Mouse (Mus musculus) ES-Bruce4 (cell line): ENCODE measurements at regions not wholly inside any gene's neighbourhood (a gene's known extent, or its start where the extent isn't known, plus 50 kb on each side); places are given as distances from the start of the nearest gene placed in this dataset.
A peak's percentile ranks its signal among the peaks of the same experiment; 100 is the strongest.

Source experiments
- H3K27ac ChIP-seq: 2 replicates; pipeline ENCODE4 v1.5.1; 2012; ENCODE audit warnings: low read length, inconsistent platforms; ENCODE audit not compliant: insufficient read depth
- H3K27me3 ChIP-seq: 2 replicates; pipeline ENCODE4 v1.6.1; 2012; ENCODE audit warnings: mild to moderate bottlenecking, low read length, inconsistent platforms; ENCODE audit not compliant: control insufficient read depth, poor library complexity, insufficient read depth, severe bottlenecking
- H3K36me3 ChIP-seq: 2 replicates; pipeline ENCODE4 v1.6.1; 2012; ENCODE audit warnings: inconsistent platforms, mild to moderate bottlenecking, low read length, moderate library complexity; ENCODE audit not compliant: control insufficient read depth, poor library complexity, insufficient read depth, severe bottlenecking
- H3K4me1 ChIP-seq: one replicate; pipeline ENCODE4 v1.8.1; 2011; ENCODE audit warnings: low read length; ENCODE audit not compliant: control insufficient read depth, insufficient read depth
- H3K4me3 ChIP-seq: 2 replicates; pipeline ENCODE4 v1.5.1; 2011; ENCODE audit warnings: low read depth, mild to moderate bottlenecking, low read length
- H3K9ac ChIP-seq: 2 replicates; pipeline ENCODE4 v1.6.1; 2012; ENCODE audit warnings: low read depth, mild to moderate bottlenecking, inconsistent platforms; ENCODE audit not compliant: poor library complexity, severe bottlenecking
- H3K9me3 ChIP-seq: replicated peaks from 2 replicates; pipeline ENCODE4 v1.6.1; 2012; ENCODE audit warnings: mild to moderate bottlenecking, low read length, inconsistent platforms; ENCODE audit not compliant: control insufficient read depth, poor library complexity, insufficient read depth, severe bottlenecking
- CTCF ChIP-seq: IDR thresholded peaks from one replicate; pipeline ENCODE4 v1.8.1; 2011; ENCODE audit warnings: low read depth, low read length
- EP300 ChIP-seq: IDR thresholded peaks from 2 replicates; pipeline ENCODE4 v1.6.1; 2011; ENCODE audit warnings: low read depth, low read length; ENCODE audit not compliant: insufficient read depth
- POLR2A ChIP-seq: IDR thresholded peaks from one replicate; pipeline ENCODE4 v1.8.1; 2011; ENCODE audit warnings: low read length; ENCODE audit not compliant: insufficient read depth

DNA sequence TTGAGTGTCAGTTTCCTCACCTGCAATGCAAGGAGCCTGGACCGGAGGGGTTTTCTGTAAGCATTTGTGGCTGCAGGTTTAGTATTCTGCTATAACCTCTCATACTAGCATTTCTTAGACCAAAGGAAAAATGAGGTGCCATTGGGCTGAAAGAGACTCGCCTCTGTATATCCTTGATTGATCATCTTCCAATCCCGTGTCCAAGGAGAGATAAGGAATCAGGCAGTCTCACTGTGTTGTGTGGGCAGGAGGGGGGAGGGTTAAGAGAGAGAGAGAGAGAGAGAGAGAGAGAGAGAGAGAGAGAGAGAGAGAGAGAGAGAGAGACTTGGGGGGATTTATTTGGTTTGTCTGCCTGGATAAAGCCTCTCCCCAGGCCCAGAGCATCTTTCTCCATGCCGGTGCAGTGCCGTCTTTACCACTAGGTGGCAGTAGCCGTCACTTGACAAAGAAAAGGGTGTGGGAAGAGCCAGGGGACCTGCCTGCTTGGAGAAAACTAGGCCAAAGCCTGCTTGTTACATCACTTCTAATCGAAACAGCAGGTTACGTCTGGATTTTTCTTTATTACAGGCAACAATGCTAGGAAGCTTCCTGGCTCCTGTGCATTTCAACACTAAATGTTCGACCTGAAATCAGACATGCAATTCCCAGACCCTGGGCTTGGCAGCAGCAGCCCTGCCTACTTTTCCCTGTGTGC, 56.1 kb upstream of the Ces5a start:
- H3K9me3 ChIP-seq = no peaks in the 10 kb centered on the region; the same call in none of the 2 replicates
- H3K4me1 ChIP-seq = no peaks in the 10 kb centered on the region
- no peak overlapping the region for H3K27ac ChIP-seq
- no peaks in the 10 kb centered on the region; the same call in none of the 2 replicates for H3K27me3 ChIP-seq
- H3K4me3 ChIP-seq = no peak overlapping the region
- TF ChIP-seq POLR2A (no peak), CTCF (peak; percentile 93)
- H3K9ac ChIP-seq = no peak overlapping the region
- H3K36me3 ChIP-seq = no peaks in the 10 kb centered on the region

GRCm38 (mm10) chr8:93592302-93592651, 56.6 kb upstream of the Ces5a start:
- TF ChIP-seq EP300 (no peak), CTCF (no peak), POLR2A (no peak)

DNA sequence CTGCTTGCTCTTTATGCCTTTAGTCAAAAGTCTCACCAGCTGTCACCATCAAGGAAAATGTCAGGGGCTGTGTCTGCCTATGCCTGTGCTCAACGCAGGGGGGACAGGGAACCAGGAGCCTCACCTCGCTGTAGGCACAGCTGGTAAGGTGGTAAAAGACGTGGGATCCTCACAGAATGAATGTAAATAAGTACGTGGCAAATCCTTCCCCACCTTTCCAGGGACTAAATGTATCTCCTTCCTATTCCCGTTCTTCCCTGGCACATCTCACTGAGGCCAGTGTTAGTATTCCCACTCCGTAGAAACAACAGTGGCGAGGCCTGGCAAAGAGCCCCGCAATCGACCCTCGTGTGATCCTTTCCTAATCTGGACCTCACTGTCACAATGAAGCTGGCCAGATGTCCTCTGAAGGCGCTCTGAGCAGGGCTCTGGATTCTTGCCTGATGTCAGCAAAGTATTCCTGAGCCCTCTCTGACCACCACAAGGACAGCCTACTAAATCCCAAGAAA, 63.0 kb upstream of the Ces5a start:
- Histone ChIP-seq H3K4me1 (no peaks in the 10 kb centered on the region), H3K4me3 (no peak overlapping the region), H3K9ac (no peak overlapping the region), H3K27me3 (no peaks in the 10 kb centered on the region), H3K36me3 (no peaks in the 10 kb centered on the region), H3K27ac (no peak overlapping the region), H3K9me3 (peaks cover 10% of the 10 kb centered on the region; the same call in 1 of the 2 replicates)
- TF ChIP-seq POLR2A (no peak), EP300 (no peak), CTCF (no peak)

More at GRCm38 (mm10) chr8:93592302-93592651, 56.6 kb upstream of the Ces5a start:
- H3K9me3 ChIP-seq = no peaks in the 10 kb centered on the region; the same call in none of the 2 replicates
- H3K4me1 ChIP-seq = no peaks in the 10 kb centered on the region
- no peak overlapping the region for H3K4me3 ChIP-seq
- no peak overlapping the region for H3K9ac ChIP-seq
- H3K27me3 ChIP-seq = no peaks in the 10 kb centered on the region; the same call in 1 of the 2 replicates
- H3K36me3 ChIP-seq = no peaks in the 10 kb centered on the region
- no peak overlapping the region for H3K27ac ChIP-seq

DNA sequence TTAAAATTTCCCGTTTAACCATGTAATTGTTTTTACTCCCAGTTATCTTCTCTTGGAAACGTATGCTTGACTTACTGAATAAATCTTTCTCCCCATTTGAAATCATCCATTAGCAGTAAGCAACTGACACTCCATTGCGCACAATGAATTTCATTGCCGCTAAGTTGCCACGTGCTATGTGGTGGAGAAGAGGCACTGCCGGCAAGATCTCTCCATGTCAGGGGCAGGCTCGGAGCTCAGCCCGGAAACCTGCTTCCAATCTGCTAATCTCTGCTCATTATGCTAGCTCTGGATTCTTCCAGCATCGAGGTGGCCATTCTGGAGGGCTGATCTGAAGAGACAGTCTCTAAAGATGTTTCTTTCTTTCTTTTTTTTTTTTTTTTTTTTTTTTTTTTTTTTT, 63.7 kb upstream of the Ces5a start:
- Histone ChIP-seq H3K9ac (no peak overlapping the region), H3K27ac (no peak overlapping the region), H3K4me3 (no peak overlapping the region), H3K27me3 (no peaks in the 10 kb centered on the region), H3K36me3 (no peaks in the 10 kb centered on the region), H3K4me1 (no peaks in the 10 kb centered on the region), H3K9me3 (peaks cover 10% of the 10 kb centered on the region; the same call in 1 of the 2 replicates)
- no peak for TF ChIP-seq EP300
- no peak for TF ChIP-seq POLR2A
- no peak for TF ChIP-seq CTCF

GRCm38 (mm10) chr8:93599776-93600175, 64.1 kb upstream of the Ces5a start:
- Histone ChIP-seq H3K9ac (no peak overlapping the region), H3K27ac (no peak overlapping the region), H3K9me3 (peaks cover 10% of the 10 kb centered on the region; the same call in 1 of the 2 replicates), H3K4me3 (no peak overlapping the region), H3K4me1 (no peaks in the 10 kb centered on the region), H3K27me3 (no peaks in the 10 kb centered on the region), H3K36me3 (no peaks in the 10 kb centered on the region)
- TF ChIP-seq POLR2A (no peak), CTCF (no peak), EP300 (no peak)

- Histone ChIP-seq H3K27ac (no peak overlapping the region), H3K4me1 (no peaks in the 10 kb centered on the region), H3K9me3 (no peaks in the 10 kb centered on the region), H3K27me3 (no peaks in the 10 kb centered on the region), H3K4me3 (no peak overlapping the region), H3K36me3 (no peaks in the 10 kb centered on the region), H3K9ac (no peak overlapping the region)
- TF ChIP-seq CTCF = no peak
- no peak for TF ChIP-seq POLR2A
- no peak for TF ChIP-seq EP300
These were observed 91.3 kb upstream of the Ces5a start for GRCm38 (mm10) chr8:93626807-93627526.
